Mouse (Mus musculus): ENCODE results near the gene Ykt6. TPM values are rescaled to one million over a fixed set of nuclear protein-coding genes. Genes with fewer than 3 reads are reported as not detected.
"Not testable (repeated sequence)": the region's sequence is repeated elsewhere in the genome, so short reads cannot be mapped to it uniquely, and the experiment has no call there.

Ykt6 gene
- total RNA-seq (2021), result 10 to 100 TPM; 61.5 to 66.0 TPM
- long read RNA-seq, experiment 1, transcript Ykt6-201 (7 exons, 2,541 nt), result major isoform, 6 of 19 reads
- long read RNA-seq, experiment 1, partial matches to known transcripts, result 0 of 19 reads
- long read RNA-seq, experiment 1, other reads (novel, unspliced or antisense), result 13 of 19 reads
- long read RNA-seq, experiment 2, transcript Ykt6-201 (7 exons, 2,541 nt), result major isoform, 10 of 18 reads
- long read RNA-seq, experiment 2, partial matches to known transcripts, result 1 of 18 reads
- long read RNA-seq, experiment 2, other reads (novel, unspliced or antisense), result 7 of 18 reads

DNA sequence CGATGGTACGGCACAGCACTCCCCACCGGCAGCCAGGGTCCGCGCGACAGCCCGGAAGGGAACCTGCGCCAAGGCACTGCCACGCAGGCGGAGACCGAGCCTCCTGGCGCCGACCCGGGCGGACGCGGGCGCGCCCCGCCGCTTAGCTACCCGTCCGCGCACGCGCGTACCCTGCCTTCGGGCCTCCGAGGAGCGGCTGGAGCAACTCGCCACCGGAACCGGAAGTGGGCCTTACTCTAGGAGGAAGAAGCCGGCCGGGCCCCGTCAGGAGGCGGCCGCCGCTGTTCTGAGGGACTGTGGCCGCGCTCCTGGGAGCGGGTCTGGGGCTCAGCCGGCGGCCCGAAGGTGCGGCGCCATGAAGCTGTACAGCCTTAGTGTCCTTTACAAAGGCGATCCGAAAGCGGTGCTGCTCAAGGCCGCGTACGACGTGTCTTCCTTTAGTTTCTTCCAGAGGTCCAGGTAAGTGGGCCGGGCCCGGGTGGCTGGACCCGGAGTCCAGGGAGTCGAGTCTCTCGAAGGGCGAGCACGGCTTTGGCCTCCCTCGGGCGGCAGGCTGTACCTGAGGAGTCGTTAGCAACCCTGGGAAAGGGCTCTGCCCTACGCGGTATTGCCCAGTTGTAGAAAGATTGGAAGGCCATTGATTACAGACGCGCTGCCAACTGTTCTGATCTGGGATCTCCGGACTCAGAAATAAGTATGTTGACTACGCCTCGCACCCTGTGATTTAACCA is at the start of gene Ykt6:
TSS of gene Ykt6 (plus strand) at position 148 of the 731 bp plus-strand sequence.
- DNase-seq (ENCODE audit: low spot score in 2 of 2), result peak; percentile 96 to 98

DNA sequence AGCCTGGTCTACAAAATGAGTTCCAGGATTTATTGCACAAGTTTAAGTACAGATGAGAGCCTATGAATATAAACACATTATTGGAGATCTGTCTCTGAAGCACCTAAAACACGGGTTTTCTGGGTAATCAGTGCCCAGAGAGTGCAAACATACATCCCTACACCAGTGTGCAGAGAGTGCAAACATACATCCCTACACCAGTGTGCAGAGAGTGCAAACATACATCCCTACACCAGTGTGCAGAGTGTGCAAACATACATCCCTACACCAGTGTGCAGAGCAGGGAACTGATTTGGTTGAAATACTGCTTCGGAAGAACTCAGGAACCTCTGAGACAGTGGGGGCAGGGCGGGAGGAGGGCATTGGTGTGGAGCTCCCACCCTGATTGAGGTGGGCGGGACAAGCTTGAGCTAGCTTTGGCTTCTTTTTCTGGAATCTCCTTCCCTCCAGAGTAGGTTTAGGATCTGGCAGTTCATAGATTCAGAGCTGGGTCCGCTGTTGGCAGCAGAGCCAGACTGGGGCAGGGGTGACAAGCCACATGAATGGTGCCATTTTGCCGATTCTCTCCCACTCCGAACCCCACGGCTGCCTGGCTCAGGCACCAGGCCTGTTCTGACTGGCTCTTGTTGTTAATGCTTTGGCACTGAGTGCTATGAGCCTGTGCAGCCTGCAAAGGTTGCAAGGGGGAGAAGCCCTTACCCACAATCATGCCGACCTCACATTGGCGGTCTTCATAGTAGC is 49.5 kb upstream of the Ykt6 start:
- DNase-seq (ENCODE audit: low spot score in 2 of 2), result no peak

DNA sequence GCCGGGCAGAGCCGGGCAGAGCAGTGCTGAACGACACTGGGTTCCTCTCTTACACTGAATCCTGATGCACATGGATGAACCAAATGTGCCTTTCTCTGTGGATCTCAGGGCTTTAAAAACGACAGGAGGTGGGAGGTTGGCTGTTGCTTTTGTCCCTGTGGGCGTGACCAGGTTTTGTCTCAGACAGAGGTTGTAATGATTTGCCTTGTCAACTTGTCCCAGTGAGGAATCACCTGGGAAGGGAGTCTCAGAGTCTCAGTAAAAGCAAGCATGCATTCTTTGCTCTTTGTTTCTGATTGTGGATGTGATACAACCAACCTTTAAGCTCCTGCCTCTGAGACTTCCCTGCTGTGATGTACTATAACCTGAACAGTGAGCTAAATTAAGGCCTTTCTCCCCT is 48.4 kb upstream of the Ykt6 start:
- DNase-seq (ENCODE audit: low spot score in 2 of 2), result no peak

DNA sequence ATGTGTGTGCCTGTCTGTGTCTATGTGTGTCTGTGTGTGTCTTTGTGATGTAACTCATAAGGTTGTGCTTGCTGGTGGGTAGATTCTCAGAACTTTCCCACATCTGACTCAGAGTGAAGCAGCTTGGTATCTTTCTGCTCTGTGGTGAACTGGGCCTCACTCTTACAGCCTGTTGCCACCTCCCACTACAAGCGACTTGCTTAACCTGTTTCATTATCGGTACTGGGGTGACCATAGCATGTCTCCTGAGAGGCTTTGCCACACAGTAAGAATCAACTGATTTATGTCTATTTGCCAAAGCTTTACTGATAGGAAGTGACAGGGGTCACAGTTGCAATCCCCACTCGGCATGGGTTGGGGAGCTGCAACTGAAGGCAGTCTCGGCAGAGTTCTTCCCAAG is 46.9 kb upstream of the Ykt6 start:
- DNase-seq (ENCODE audit: low spot score in 2 of 2), result no peak

DNA sequence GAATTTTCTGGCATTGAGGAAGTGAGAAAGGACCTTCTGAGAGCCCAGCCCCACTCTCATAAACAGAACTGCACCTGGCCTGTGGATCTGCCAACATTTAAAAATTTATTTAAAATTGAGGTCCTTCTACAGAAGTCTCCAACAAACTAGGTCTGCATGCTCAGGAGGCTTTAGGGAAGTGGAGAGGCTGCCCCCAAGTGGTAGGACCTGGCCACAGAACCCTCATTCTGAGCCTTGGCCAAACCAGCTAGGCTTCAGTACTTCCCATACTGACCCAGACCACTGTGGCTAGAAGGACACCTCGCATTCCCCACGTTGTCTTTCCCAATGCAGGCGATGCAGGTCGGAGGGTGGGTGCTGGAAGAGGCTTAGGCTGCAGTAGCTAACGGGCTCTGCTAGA is 42.9 kb upstream of the Ykt6 start:
- peak in 1 of 2 experiments; percentile 61 for DNase-seq (ENCODE audit: low spot score in 2 of 2)

DNA sequence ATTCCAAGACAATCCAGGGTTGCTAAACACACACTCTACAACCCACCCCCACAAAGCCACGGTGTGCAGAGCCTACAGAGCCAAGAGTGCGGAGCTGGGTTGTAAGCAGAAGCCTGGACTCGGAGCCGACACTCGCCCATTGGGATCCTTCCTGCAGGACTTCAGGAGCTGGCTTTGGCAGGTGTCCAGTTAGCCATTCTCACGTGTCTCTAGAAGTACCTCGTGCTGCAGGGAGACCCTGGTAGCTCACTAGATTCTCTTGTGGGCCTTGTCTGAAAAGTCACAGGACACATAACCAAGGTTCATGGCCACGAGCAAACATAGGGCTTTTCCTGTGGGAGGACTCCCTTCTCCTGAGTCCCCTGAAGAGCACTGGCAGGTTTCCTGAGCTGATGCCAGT is 42.2 kb upstream of the Ykt6 start:
- DNase-seq (ENCODE audit: low spot score in 2 of 2), result no peak

DNA sequence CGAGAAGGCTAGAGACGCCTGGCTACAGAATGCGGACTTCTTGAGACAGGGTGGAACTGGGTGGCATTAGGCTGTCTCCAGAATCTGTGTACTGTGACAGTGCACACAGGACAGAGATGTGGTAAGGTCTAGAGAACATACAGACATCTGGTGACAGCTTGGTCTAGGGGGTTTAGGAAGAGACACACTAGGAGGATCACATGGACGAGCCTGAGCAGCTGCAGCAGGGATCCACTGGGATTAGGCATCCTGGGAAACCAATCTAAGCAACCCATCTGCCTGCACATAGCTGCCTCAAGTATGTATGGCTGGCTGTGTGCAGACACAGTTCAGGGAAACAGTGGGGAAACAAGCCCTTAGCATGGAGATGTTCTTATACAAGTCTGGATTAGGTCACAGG is 41.6 kb upstream of the Ykt6 start:
- no peak for DNase-seq (ENCODE audit: low spot score in 2 of 2)

DNA sequence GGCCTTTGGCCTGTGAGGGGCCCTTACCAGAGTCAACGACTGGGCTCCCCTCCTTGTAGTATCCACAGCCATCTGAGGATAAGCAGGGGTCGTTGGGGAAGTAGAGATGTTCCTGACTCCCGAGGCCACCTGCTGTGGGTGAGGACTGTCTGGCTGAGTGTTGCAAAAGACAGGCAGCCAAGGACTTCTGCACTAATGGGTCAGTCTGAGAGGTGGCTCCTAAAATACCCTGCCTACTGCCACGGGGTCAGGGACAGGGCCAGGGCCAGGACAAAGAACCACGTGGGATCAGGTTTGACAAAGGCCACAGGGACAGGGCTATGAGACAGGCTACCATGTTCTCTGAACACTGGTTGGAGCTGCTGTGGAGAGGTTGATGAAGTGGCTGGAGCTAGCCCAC is 40.6 kb upstream of the Ykt6 start:
- DNase-seq (ENCODE audit: low spot score in 2 of 2), result no peak

DNA sequence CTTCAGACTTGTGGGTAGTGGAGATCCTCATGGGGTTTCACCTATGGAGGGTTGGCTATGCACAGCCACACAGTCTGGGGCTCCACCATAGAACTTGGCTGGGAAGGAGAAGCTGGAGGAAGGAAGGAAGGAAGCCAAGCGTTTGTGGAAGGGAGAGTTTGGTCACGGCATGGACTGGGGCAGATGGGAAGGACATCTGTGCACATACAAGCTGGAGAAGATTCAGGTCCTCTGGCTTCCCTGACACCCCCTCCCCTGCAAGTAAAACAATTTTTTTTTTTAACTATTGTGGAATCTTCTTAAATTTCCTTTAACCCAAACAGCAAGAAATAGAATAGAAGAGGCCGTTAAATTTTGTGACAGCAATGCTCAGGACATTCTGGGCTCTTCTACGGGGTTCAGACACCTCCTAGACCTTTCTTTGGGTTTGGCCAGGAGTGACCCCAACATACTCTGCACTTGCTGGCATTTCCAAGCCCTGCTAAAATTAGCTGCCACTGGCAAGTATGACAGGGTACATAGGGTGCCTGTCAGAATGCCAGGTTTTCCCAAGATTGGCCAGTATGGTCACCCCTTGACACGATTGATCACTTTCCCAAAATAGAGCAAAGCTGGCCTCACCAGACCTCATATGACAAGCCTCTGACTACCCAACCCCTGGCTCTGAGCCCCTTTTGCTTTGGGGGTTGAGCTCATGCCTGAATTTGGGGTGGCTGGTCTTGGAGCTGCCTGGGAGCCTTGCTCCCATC is 39.9 kb upstream of the Ykt6 start:
- DNase-seq (ENCODE audit: low spot score in 2 of 2), result no peak

DNA sequence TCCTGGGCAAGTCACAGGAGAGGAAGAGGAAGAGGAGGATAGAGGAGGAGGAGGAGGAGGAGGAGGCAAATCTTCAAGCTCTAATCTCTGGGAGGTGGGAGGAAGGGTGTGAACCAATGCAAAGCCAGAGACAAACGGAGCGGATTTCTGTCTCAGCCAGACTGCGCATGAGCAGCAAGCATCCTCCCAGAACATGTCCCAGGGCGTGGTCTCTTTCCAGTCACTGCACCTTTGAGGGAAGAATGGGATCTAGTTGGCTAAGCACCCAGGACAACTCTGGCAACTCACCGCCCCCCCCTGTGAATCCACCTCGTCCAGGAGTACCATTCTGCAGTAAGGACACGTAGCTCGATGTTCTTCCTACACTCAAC is 39.3 kb upstream of the Ykt6 start:
- DNase-seq (ENCODE audit: low spot score in 2 of 2), result no peak

DNA sequence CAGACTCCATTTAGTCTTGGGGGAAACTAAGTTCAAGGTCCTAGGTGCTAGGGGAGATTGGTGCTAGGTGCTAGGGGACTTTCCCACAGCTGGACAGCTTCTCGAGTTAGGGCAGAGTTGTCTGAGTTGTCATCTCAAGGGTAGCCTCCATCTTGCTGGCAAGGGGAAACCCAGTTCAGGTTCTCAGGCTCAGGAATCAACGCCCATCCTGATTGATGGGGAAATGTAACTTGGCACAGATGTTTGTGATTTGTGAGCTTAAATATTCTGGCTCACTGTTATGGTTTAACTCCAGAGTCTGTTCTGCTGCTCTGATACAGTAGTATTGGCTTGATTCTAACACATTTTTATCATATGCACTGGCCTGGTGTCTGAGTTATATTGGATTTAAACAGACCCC is 37.4 kb upstream of the Ykt6 start:
- DNase-seq (ENCODE audit: low spot score in 2 of 2), result no peak

DNA sequence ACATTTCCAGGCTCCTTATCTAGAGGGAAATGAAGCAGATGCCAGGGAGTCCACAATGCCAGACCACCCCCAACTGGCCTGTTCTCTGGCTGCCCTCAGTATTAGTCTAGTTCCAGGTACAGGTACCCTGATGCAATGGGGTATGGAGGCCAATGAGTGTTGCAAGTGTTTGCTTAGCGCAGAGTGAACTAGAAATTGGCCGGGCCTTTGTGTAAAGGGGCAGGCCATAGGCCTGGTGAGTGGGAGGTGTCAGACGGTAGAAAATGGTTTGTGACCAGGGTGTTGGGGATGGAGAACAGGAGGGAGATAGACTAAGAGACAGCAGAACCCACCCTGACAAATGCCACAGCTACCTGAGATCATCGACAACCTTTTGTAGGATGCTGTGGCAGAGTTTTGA is 35.9 kb upstream of the Ykt6 start:
- DNase-seq (ENCODE audit: low spot score in 2 of 2), result no peak

DNA sequence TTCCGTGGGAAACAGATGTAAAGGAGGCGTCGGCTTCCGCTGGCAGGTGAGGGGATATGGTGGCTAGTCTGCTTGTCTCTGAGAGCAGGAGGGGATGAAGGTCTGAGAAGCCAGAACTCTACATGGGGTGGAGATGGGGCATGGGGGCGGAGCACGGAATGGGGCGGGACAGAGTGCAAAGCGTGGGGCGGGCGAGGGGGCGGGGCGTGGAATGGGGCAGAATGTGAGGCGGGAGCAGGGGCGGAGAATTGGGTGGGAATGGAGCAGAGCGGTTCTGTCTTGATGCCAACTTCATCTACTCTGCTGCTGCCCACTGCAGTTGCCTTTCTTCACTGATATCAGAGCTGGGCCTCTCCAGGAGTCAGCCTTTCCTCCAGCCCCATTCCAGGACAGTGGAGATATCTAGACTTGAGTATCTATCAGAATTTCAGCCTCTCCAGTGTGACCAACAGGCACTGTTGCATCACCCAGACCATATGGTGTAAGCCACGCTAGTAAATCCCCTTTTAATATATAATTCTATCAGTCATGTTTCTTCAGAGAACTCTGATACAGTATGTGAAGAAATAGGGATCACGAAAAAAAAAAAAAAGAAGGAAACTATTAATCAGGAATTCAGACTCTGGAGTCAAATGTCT is 35.1 kb upstream of the Ykt6 start:
- DNase-seq (ENCODE audit: low spot score in 2 of 2), result no peak

DNA sequence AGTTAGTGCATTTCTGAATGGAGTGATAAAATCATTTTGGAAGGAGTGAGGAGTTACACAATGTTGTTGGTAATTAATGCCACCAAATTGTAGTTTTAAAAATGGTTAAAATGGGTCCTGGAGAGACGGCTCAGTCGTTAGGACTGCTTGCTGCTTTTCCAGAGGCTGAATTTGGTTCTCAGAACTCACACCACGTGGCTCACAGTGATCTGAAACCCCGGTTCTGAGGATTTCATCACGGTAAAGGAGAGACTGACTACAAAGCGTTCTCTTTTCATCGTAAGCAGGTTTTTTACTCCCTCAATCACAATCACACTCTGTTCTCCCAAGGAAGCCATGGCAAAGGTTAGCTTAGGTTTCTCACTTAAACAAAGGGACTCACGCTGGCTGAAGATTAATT is 30.8 kb upstream of the Ykt6 start:
- DNase-seq (ENCODE audit: low spot score in 2 of 2), result no peak

DNA sequence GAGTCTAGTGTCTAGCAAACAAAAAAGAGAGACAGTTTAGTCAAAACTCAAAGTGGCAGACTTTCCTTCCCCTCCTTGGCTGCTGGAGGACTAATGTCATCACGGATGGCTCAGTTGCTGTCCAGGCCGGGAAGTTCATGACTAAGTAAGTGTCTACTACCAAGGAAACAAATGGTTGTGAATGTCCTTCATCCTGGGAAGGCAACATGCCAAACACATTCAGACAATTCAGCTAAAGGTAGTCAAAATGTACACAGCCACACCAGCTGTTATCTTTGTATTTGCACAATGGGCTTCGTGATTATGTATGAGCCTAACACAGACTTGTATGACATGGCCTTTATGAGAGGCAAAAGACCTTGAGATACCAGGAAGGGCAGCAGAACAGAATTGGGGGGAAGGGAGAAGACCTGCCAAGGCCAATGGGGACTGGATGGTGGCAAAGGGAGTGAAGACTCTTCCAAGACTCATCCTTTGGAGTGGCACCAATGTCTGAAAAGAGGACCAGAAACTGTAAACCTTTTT is 28.7 kb upstream of the Ykt6 start:
- DNase-seq (ENCODE audit: low spot score in 2 of 2), result no peak

DNA sequence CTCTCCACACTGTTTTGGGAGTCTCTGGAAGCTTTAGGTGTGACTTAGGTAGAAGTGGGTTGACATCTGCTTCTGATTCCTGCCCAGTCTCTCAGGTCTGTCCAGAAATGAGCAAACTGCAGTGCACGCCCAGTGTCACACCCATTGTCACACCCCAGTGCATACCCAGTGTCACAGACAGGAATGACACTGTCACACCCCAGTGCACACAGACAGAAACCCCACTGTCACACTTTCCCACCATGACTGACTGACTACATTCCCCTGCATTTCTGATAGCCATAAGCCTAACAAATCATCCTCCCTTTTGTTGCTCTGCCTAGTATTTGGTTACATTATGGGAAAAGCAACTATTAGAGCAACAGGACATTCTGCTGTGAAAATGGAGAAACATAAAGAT is 24.9 kb upstream of the Ykt6 start:
- DNase-seq (ENCODE audit: low spot score in 2 of 2), result no peak

DNA sequence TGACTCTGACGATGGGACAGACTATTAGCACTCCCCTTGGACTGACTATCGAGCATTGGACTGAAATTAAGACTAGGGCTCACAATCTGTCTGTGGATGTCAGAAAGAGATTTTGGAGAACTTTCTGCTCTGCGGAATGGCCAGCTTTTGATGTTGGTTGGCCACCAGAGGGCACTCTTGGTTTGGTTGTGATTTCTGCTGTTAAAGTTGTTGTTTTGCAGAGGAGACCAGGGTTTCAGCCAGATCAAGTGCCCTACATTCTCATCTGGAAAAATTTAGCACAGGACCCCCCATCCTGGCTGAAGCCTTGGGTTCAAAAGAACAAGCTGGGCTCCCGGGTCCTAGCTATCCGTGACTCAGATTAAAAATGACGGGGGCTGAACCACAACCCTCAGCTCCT is 23.5 kb upstream of the Ykt6 start:
- not testable (repeated sequence) for DNase-seq (ENCODE audit: low spot score in 2 of 2)

DNA sequence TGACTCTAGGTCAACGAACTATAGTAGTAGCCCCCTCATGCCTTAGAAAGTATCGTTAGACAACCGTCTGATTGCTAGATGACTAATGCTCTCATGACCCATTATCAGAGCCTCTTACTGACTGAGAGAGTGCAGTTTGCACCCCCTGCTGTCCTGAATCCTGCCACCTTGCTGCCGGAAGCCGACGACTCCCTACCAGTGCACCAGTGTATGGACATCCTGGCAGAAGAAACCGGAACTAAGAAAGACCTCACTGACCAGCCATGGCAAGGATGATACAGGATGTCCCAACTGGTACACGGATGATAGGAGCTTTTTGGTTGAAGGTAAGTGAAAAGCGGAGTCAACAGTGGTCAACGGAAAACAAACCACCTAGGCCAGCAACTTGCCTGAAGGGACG is 21.0 kb upstream of the Ykt6 start:
- DNase-seq (ENCODE audit: low spot score in 2 of 2), result not testable (repeated sequence)

DNA sequence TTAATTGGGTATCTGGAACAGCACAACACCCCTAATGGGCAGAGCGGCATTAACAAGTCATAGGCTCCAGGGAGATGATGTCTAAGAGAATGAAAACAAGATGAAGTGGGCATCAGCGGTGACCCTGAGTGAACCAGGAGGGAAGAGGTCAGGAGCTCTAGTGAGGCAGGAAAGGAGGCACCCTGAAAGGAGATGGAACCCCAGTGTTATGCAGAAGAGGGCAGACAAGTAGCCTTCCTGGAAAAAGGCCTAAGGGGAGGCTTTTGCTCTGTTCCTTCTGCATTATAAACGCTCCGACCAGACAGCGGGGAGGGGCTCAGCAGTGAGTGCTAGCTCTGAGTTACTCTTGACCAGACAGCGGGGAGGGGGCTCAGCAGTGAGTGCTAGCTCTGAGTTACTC is 12.5 kb upstream of the Ykt6 start:
- DNase-seq (ENCODE audit: low spot score in 2 of 2), result no peak

DNA sequence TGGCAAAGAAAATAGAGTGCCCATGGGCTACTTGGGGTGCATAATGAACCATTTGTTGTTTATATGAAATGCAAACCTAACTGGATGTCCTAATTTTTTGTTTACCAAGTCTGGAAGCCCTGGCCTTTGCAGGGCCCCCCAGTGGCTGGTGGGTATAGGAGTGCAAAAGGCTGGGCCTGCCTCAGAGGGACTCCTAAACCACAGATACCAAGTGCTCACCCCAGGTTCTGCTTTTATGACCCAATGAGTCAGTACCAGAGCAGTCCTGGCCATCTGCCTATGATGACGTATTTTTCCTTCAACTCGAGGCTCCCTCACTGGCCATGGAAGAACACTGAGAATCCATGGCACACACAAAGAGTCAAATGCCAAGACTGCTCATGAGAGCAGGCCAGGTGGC is 10.4 kb upstream of the Ykt6 start:
- no peak for DNase-seq (ENCODE audit: low spot score in 2 of 2)

DNA sequence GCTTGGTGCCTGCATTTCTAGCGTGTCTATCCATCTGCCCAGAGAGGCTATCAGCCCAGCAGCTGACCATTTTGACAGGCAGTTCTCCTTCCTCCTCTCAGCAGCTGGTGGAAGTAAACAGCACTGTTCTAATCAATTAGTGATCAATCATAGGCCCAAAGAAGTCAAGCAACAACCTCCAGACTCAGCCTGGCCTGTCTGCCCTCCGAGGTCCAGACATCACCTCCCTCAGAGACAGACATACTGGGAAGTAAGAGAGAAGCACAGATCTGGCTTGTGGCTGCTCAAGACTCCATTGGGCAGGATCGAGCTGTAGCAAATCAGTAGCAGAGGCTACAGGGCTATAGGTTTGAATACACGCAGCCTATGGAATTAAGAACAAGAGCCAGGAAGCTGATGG is 7.7 kb upstream of the Ykt6 start:
- no peak for DNase-seq (ENCODE audit: low spot score in 2 of 2)
